Mouse (Mus musculus): ENCODE measurements around the gene Zbp1.

GRCm38 (mm10) chr2:173177481-173177880 is 41.2 kb downstream of the Zbp1 start:
- TF ChIP-seq POLR2A (IDR thresholded peaks at IDR 0.05; ENCODE audit: borderline replicate concordance, extremely low read depth, low read depth, low read length) (no peak), CTCF (IDR thresholded peaks at IDR 0.05; ENCODE audit: insufficient read depth, low read length) (no peak)

All from lung, adult 2 months (tissue).